Mouse (Mus musculus) olfactory bulb, adult 2 months (tissue): ENCODE data around the gene Olfr270.

Source experiments
- CTCF ChIP-seq: fragments of 200-500 bp; IDR thresholded peaks from 2 replicates; pipeline ENCODE4 v1.5.1; 2012; ENCODE audit warnings: low read depth, mild to moderate bottlenecking, low read length, moderate library complexity; ENCODE audit not compliant: insufficient read depth
- POLR2A ChIP-seq: fragments of 200-500 bp; IDR thresholded peaks from 2 replicates; pipeline ENCODE4 v1.6.1; 2012; ENCODE audit warnings: mild to moderate bottlenecking, low read depth, low read length, moderate library complexity; ENCODE audit not compliant: insufficient read depth

DNA sequence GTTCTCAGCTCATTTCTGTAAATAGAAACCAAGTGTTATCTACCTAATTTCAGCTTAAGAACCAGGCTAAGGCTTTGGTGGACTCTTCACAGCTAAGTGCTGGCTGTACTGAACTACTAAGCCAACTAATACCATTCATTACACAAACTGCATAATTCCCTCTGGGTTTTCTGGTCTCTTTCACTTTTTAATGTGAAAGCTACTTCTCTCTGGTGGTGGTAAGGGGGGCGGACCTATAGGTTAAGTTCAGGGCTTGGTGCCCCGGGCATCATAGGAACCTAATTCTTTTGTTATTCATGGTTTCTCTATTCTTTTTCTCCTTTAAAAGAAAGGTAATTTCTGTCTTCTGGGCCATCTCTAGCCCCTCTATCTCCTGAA, 47.0 kb upstream of the Olfr270 start:
- TF ChIP-seq POLR2A (no peak), CTCF (no peak)
